Mouse (Mus musculus) thymus, adult 2 months (tissue): ENCODE measurements around the gene Lrp10. TPM values are rescaled to one million over a fixed set of nuclear protein-coding genes. Genes with fewer than 3 reads are reported as not detected.

Experiments
- DNase-seq: peaks from one replicate; pipeline ENCODE4 v3.0.0; 2021
- H3K27ac ChIP-seq: fragments of 200-500 bp; 2 replicates; pipeline ENCODE4 v1.5.1; 2012; ENCODE audit warnings: low read length, control low read depth; ENCODE audit not compliant: control insufficient read depth, insufficient read depth
- H3K27me3 ChIP-seq: fragments of 200-500 bp; 2 replicates; pipeline ENCODE4 v1.6.1; 2012; ENCODE audit warnings: mild to moderate bottlenecking, low read length, moderate library complexity, mixed read lengths; ENCODE audit not compliant: control insufficient read depth, insufficient read depth
- H3K36me3 ChIP-seq: fragments of 200-500 bp; 2 replicates; pipeline ENCODE4 v1.6.1; 2012; ENCODE audit warnings: mild to moderate bottlenecking, low read length, moderate library complexity; ENCODE audit not compliant: control insufficient read depth, insufficient read depth
- H3K4me1 ChIP-seq: fragments of 200-500 bp; replicated peaks from 2 replicates; pipeline ENCODE4 v1.6.1; 2012; ENCODE audit warnings: low read length; ENCODE audit not compliant: control insufficient read depth, insufficient read depth
- H3K4me3 ChIP-seq: fragments of 200-500 bp; 2 replicates; pipeline ENCODE4 v1.5.1; 2012; ENCODE audit warnings: mild to moderate bottlenecking, low read length, control low read depth, moderate library complexity; ENCODE audit not compliant: control insufficient read depth, insufficient read depth
- CTCF ChIP-seq: fragments of 200-500 bp; IDR thresholded peaks from 2 replicates; pipeline ENCODE4 v1.5.1; 2012; ENCODE audit warnings: mild to moderate bottlenecking, control low read depth, low read length, moderate library complexity, borderline replicate concordance; ENCODE audit not compliant: control insufficient read depth, poor library complexity, insufficient read depth; ENCODE audit errors: extremely low read depth
- POLR2A ChIP-seq: fragments of 200-500 bp; IDR thresholded peaks from 2 replicates; pipeline ENCODE4 v1.6.1; 2012; ENCODE audit warnings: mild to moderate bottlenecking, low read length, control low read depth, moderate library complexity; ENCODE audit not compliant: control insufficient read depth, poor library complexity, insufficient read depth; ENCODE audit errors: extremely low read depth
- WGBS: fragments of 180-500 bp; shearing (Covaris S2); methylation state at CpG from one replicate; pipeline ENCODE4 v1.1.7; 2018; 5-methylcytosine and 5-hydroxymethylcytosine counted together
- polyA plus RNA-seq: library from polyadenylated mRNA; depleted of rRNA; stranded (reverse); fragments of >200 nt; gene quantifications from 2 replicates; pipeline ENCODE4 v1.2.3, GENCODE M21; 2012

Gene Lrp10
- polyA plus RNA-seq, 1 experiment = 308 TPM

GRCm38 (mm10) chr14:54462146-54462545 lies 1.8 kb upstream of the Lrp10 start:
- no peak overlapping the region for H3K27ac ChIP-seq
- WGBS = 95% methylated on average over 4 of the region's 4 CpGs
- no peaks in the 10 kb centered on the region for H3K27me3 ChIP-seq
- no peak overlapping the region for H3K4me3 ChIP-seq
- peaks cover 9% of the 10 kb centered on the region for H3K36me3 ChIP-seq
- DNase-seq = no peak
- no peak for TF ChIP-seq CTCF
- no peak for TF ChIP-seq POLR2A
- H3K4me1 ChIP-seq = 0 out of 2 replicates have a peak, but pooled peaks cover 3% of the 10 kb centered on the region

GRCm38 (mm10) chr14:54463108-54463958 lies 604 bp upstream of the Lrp10 start:
- peak overlapping the region; percentile 68 for H3K27ac ChIP-seq
- H3K36me3 ChIP-seq = peaks cover 21% of the 10 kb centered on the region
- no peaks in the 10 kb centered on the region for H3K27me3 ChIP-seq
- no peak for DNase-seq
- 0 out of 2 replicates have a peak, but pooled peaks cover 3% of the 10 kb centered on the region for H3K4me1 ChIP-seq
- H3K4me3 ChIP-seq = peak overlapping the region; percentile 94
- TF ChIP-seq CTCF = no peak
- no peak for TF ChIP-seq POLR2A
- 6% methylated on average over 12 of the region's 12 CpGs for WGBS

GRCm38 (mm10) chr14:54464293-54465005 lies 512 bp downstream of the Lrp10 start:
- peak; percentile 76 for DNase-seq
- under 1% methylated on average over 57 of the region's 57 CpGs for WGBS
- Histone ChIP-seq H3K4me1 (0 out of 2 replicates have a peak, but pooled peaks cover 3% of the 10 kb centered on the region), H3K36me3 (peaks cover 32% of the 10 kb centered on the region), H3K4me3 (peak overlapping the region; percentile 94), H3K27ac (peak overlapping the region; percentile 63), H3K27me3 (no peaks in the 10 kb centered on the region)
- TF ChIP-seq CTCF (0 out of 2 replicates have a peak, but pooled peaks have one; percentile 72), POLR2A (0 out of 2 replicates have a peak, but pooled peaks have one; percentile 6)

- Histone ChIP-seq H3K27ac (no peak overlapping the region), H3K4me1 (peaks cover 5% of the 10 kb centered on the region), H3K36me3 (peaks cover 36% of the 10 kb centered on the region), H3K27me3 (no peaks in the 10 kb centered on the region), H3K4me3 (no peak overlapping the region)
- TF ChIP-seq POLR2A (no peak), CTCF (no peak)
- 96% methylated on average over 2 of the region's 2 CpGs for WGBS
- no peak for DNase-seq
These were observed 7.5 kb downstream of the Lrp10 start for GRCm38 (mm10) chr14:54471467-54471866.

GRCm38 (mm10) chr14:54472671-54473070 lies 8.7 kb downstream of the Lrp10 start:
- WGBS = 95% methylated on average over 5 of the region's 5 CpGs

GRCm38 (mm10) chr14:54474744-54475143 lies 10.8 kb downstream of the Lrp10 start:
- no peak for DNase-seq
- H3K4me3 ChIP-seq = no peak overlapping the region
- no peak overlapping the region for H3K27ac ChIP-seq
- H3K4me1 ChIP-seq = peaks cover 25% of the 10 kb centered on the region
- TF ChIP-seq POLR2A = no peak
- no peak for TF ChIP-seq CTCF
- peaks cover 9% of the 10 kb centered on the region for H3K36me3 ChIP-seq
- H3K27me3 ChIP-seq = no peaks in the 10 kb centered on the region
- WGBS = 85% methylated on average over 5 of the region's 5 CpGs

More at GRCm38 (mm10) chr14:54472671-54473070, 8.7 kb downstream of the Lrp10 start:
- TF ChIP-seq POLR2A (no peak), CTCF (no peak)
- Histone ChIP-seq H3K4me1 (peaks cover 13% of the 10 kb centered on the region), H3K36me3 (peaks cover 29% of the 10 kb centered on the region), H3K27ac (no peak overlapping the region), H3K27me3 (no peaks in the 10 kb centered on the region), H3K4me3 (no peak overlapping the region)
- DNase-seq = no peak
